Mouse (Mus musculus): ENCODE data around the gene C1ql2.

The C1ql2 gene

GRCm38 (mm10) chr1:120385029-120385571 lies 44.7 kb downstream of the C1ql2 start:
- CTCF ChIA-PET, result no interaction called here

GRCm38 (mm10) chr1:120389734-120390133 lies 49.4 kb downstream of the C1ql2 start:
- CTCF ChIA-PET, result no interaction called here

DNA sequence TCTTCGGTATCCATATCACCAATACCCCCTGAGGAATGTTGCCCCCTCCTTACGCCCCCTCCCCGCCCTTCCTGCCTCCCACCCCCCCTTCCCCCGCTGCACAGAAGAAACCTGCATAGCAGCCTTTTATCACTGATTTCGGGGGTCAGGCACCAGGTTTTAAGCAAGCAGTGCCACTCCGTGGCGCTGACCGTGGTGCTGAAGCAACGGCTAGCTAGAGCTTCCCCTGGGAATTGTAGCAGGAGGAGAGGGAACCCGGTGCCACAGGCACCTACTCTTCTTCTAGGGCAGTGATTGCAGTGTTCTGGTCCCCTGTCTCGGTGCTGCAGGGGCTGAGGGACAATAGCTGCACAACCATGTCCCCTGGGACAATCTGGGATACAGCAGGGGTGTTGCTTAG lies 50.0 kb downstream of the C1ql2 start:
- CTCF ChIA-PET, result no interaction called here

Data from spleen, embryonic (tissue).